Comparison of ENCODE assay signal across 8 mouse cellular contexts in the genomic region with DNA sequence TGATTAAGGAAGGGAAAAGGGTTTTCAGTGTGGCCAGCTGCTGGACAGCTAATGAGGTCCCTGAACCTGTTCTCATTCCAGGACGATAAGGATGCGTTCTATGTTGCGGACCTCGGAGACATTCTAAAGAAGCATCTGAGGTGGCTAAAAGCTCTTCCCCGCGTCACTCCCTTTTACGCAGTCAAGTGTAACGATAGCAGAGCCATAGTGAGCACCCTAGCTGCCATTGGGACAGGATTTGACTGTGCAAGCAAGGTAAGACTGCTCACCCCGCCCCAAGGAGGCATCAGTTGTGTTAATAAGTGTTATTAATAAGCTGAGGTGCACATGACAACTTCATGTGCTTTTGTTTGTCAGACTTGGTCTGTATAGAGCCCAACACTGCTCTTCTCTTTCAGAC. TPM values are rescaled to one million over a fixed set of nuclear protein-coding genes. Genes with fewer than 3 reads are reported as not detected.
DNase-seq lines count a peak whose midpoint lies in the region; ATAC-seq and TF ChIP-seq lines count a peak whose summit lies in the region.
"Not testable (repeated sequence)": the region's sequence is repeated elsewhere in the genome, so short reads cannot be mapped to it uniquely, and the experiment has no call there.

No protein-coding gene starts in this region.

- H3K27ac ChIP-seq in CH12.LX (ENCODE audit: insufficient read depth, low read depth): peak overlapping the region; percentile 33; the same call in 1 of the 2 replicates
- not testable (repeated sequence) for H3K27ac ChIP-seq in forebrain, embryonic 10.5 days; limb, embryonic 13.5 days; midbrain, embryonic 10.5 days (replicated peaks)
- peak overlapping the region; percentile 79 for H3K27ac ChIP-seq in forebrain, embryonic 15.5 days (replicated peaks)
- H3K27ac ChIP-seq in liver, embryonic 15.5 days (replicated peaks): peak overlapping the region; percentile 48

- H3K4me2 ChIP-seq in CH12.LX (ENCODE audit: insufficient read depth, low read depth, poor library complexity, severe bottlenecking): peak overlapping the region; percentile 84; the same call in 1 of the 2 replicates
- H3K4me2 ChIP-seq in forebrain, embryonic 15.5 days (replicated peaks): peak overlapping the region; percentile 64; the same call in 1 of the 2 replicates
- H3K4me2 ChIP-seq in limb, embryonic 13.5 days (replicated peaks): peak overlapping the region; percentile 81; the same call in 1 of the 2 replicates
- peak overlapping the region; percentile 62 for H3K4me2 ChIP-seq in liver, embryonic 15.5 days

- H3K79me2 ChIP-seq in CH12.LX (replicated peaks; ENCODE audit: control insufficient read depth, extremely low read depth, insufficient read depth, poor library complexity, severe bottlenecking): peaks cover 38% of the 10 kb centered on the region

- WGBS in forebrain, embryonic 10.5 days: 96% methylated on average over 9 of the region's 9 CpGs
- 90% methylated on average over 9 of the region's 9 CpGs for WGBS in forebrain, embryonic 15.5 days
- 95% methylated on average over 9 of the region's 9 CpGs for WGBS in limb, embryonic 13.5 days
- WGBS in liver, embryonic 15.5 days (ENCODE audit: insufficient replicate concordance): 94% methylated on average over 9 of the region's 9 CpGs
- WGBS in midbrain, embryonic 10.5 days: 97% methylated on average over 9 of the region's 9 CpGs

- TF ChIP-seq CTCF in CH12.LX (conservative IDR thresholded peaks at IDR 0.05 in 1 of 2, IDR thresholded peaks at IDR 0.05 in 1 of 2; ENCODE audit: low read depth in 2 of 2, low read length in 2 of 2): not testable (repeated sequence)

- not testable (repeated sequence) for H3K9me3 ChIP-seq in CH12.LX (replicated peaks; ENCODE audit: low read length); forebrain, embryonic 10.5 days; forebrain, embryonic 15.5 days; limb, embryonic 13.5 days; liver, embryonic 15.5 days (replicated peaks); midbrain, embryonic 10.5 days (replicated peaks)

- H3K4me3 ChIP-seq in CH12.LX (replicated peaks in 1 of 3; ENCODE audit: low read depth in 2 of 3, low read length in 2 of 3, poor library complexity in 1 of 3): peak overlapping the region in 2 of 3 experiments; percentile 99
- H3K4me3 ChIP-seq in forebrain, embryonic 10.5 days: peak overlapping the region; percentile 96
- H3K4me3 ChIP-seq in forebrain, embryonic 15.5 days; limb, embryonic 13.5 days: not testable (repeated sequence)
- peak overlapping the region; percentile 100 for H3K4me3 ChIP-seq in liver, embryonic 15.5 days (replicated peaks)
- 0 out of 2 replicates have a peak overlapping the region, but pooled peaks have one; percentile 91 for H3K4me3 ChIP-seq in midbrain, embryonic 10.5 days

- in situ Hi-C loops in CH12.LX (cut with MboI; ENCODE audit: low pct_ligation_motif_present, low pct_unique_long_range_greater_than_20kb, low sequenced_read_pairs): not testable (repeated sequence)

- not testable (repeated sequence) for ATAC-seq in forebrain, embryonic 15.5 days (replicated peaks); limb, embryonic 13.5 days (ENCODE audit: low FRiP score, low read depth); liver, embryonic 15.5 days (ENCODE audit: insufficient read depth)

- not testable (repeated sequence) for DNase-seq in CH12.LX (ENCODE audit: extremely low read depth); forebrain, embryonic 10.5 days (ENCODE audit: extremely low spot score, low spot score); midbrain, embryonic 10.5 days (ENCODE audit: low spot score)
- DNase-seq in heart, adult 11 months: peak; percentile 82
- peak; percentile 23 for DNase-seq in induced T-regulatory cell, adult 2 months (ENCODE audit: low read depth)

- TF ChIP-seq RAD21 in CH12.LX (IDR thresholded peaks at IDR 0.05; ENCODE audit: low read depth, low read length): not testable (repeated sequence)

- H3K27me3 ChIP-seq in CH12.LX (replicated peaks); forebrain, embryonic 10.5 days (ENCODE audit: poor library complexity, severe bottlenecking); forebrain, embryonic 15.5 days; limb, embryonic 13.5 days; liver, embryonic 15.5 days; midbrain, embryonic 10.5 days (ENCODE audit: low read depth, poor library complexity, severe bottlenecking): not testable (repeated sequence)

- dilution Hi-C loops in CH12.LX (cut with MboI; ENCODE audit: extremely low pct_ligation_motif_present, extremely low pct_unique_long_range_greater_than_20kb, low sequenced_read_pairs): not testable (repeated sequence)

- H3K9ac ChIP-seq in CH12.LX (ENCODE audit: insufficient read depth, low read depth): peak overlapping the region; percentile 93; the same call in 1 of the 2 replicates
- not testable (repeated sequence) for H3K9ac ChIP-seq in forebrain, embryonic 15.5 days (replicated peaks); limb, embryonic 13.5 days
- H3K9ac ChIP-seq in liver, embryonic 15.5 days: 0 out of 2 replicates have a peak overlapping the region, but pooled peaks have one; percentile 99

- H3K36me3 ChIP-seq in CH12.LX (replicated peaks in 1 of 2; ENCODE audit: control insufficient read depth in 1 of 2, insufficient read depth in 1 of 2, low read length in 1 of 2): peaks cover 46 to 58% of the 10 kb centered on the region in 2 experiments
- H3K36me3 ChIP-seq in forebrain, embryonic 10.5 days (replicated peaks): peaks cover 55% of the 10 kb centered on the region
- peaks cover 50% of the 10 kb centered on the region for H3K36me3 ChIP-seq in forebrain, embryonic 15.5 days
- peaks cover 51% of the 10 kb centered on the region for H3K36me3 ChIP-seq in limb, embryonic 13.5 days
- H3K36me3 ChIP-seq in liver, embryonic 15.5 days (replicated peaks): peaks cover 59% of the 10 kb centered on the region
- H3K36me3 ChIP-seq in midbrain, embryonic 10.5 days: peaks cover 54% of the 10 kb centered on the region

- TF ChIP-seq POLR2A in CH12.LX (IDR thresholded peaks at IDR 0.05; ENCODE audit: low read depth, low read length): 0 out of 2 replicates have a peak, but pooled peaks have one; percentile 21

- H3K4me1 ChIP-seq in CH12.LX (ENCODE audit: control insufficient read depth in 1 of 2, insufficient read depth in 2 of 2): peaks cover 15 to 58% of the 10 kb centered on the region in 2 experiments
- H3K4me1 ChIP-seq in forebrain, embryonic 10.5 days: peaks cover 24% of the 10 kb centered on the region
- H3K4me1 ChIP-seq in forebrain, embryonic 15.5 days: peaks cover 38% of the 10 kb centered on the region
- H3K4me1 ChIP-seq in limb, embryonic 13.5 days: peaks cover 13% of the 10 kb centered on the region
- peaks cover 57% of the 10 kb centered on the region for H3K4me1 ChIP-seq in liver, embryonic 15.5 days (replicated peaks)
- H3K4me1 ChIP-seq in midbrain, embryonic 10.5 days: peaks cover 24% of the 10 kb centered on the region

- not testable (repeated sequence) for TF ChIP-seq EP300 in CH12.LX (IDR thresholded peaks at IDR 0.05; ENCODE audit: low read length)

TF ChIP-seq in CH12.LX, 34 proteins besides CTCF, POLR2A, EP300 and RAD21:
- TF ChIP-seq POLR2AphosphoS2 (IDR thresholded peaks at IDR 0.05; ENCODE audit: low read depth, low read length): 0 out of 2 replicates have a peak, but pooled peaks have one; percentile 14
TF ChIP-seq in CH12.LX: peak in this region for 1; not testable (repeated sequence) for 33.

RNA-seq across cellular contexts. Expression of a gene that starts 3.0 kb away (rescaled TPM):
- total RNA-seq in CH12.LX (2012; rRNA removed) (1,757 and 1,839 TPM in 2 replicates), CH12.LX (2014; rRNA removed) (2,455 and 2,545 TPM in 2 replicates)
- polyA plus RNA-seq in CH12.LX (2012; ENCODE audit: insufficient read length, low read depth): 2,544 and 2,567 TPM in 2 replicates
- polyA plus RNA-seq in forebrain, embryonic 10.5 days (2016; fragmentation: Nextera tagmentation; extraction: Ambion mirVana): 344 and 385 TPM in 2 replicates
- polyA plus RNA-seq in forebrain, embryonic 15.5 days (2015; fragmentation: Nextera tagmentation; extraction: Ambion mirVana): 231 and 237 TPM in 2 replicates
- 185 and 191 TPM in 2 replicates for polyA plus RNA-seq in limb, embryonic 13.5 days (2015; fragmentation: Nextera tagmentation; extraction: Ambion mirVana)
- polyA plus RNA-seq in liver, embryonic 15.5 days (2015; fragmentation: Nextera tagmentation; extraction: Ambion mirVana): 404 and 432 TPM in 2 replicates
- 269 and 305 TPM in 2 replicates for polyA plus RNA-seq in midbrain, embryonic 10.5 days (2016; fragmentation: Nextera tagmentation; extraction: Ambion mirVana)
